Mouse (Mus musculus) embryonic stem cell, embryonic (primary cell): ENCODE measurements at regions not wholly inside any gene's neighbourhood (a gene's known extent, or its start where the extent isn't known, plus 50 kb on each side); places are given as distances from the start of the nearest gene placed in this dataset.

Experiments
- CTCF ChIA-PET, 4 experiments: fragments of 300-600 bp in 2 of 4; fragments of 350-600 bp in 2 of 4; sonication (Branson Sonifier 250); formaldehyde crosslinking; loops; one replicate each; lab custom pipeline; 2022; ENCODE audit warnings: inconsistent platforms in 2 of 4; lab: Charles Lee
- POLR2A ChIA-PET, 4 experiments: fragments of 300-600 bp in 2 of 4; fragments of 350-600 bp in 2 of 4; sonication (Branson Sonifier 250); formaldehyde crosslinking; loops; one replicate each; lab custom pipeline; 2022; ENCODE audit warnings: antibody characterized with exemption in 4 of 4, inconsistent platforms in 1 of 4; lab: Charles Lee

- POLR2A ChIA-PET, result interaction anchor here in 1 of 4 experiments (0.5 to 0.8 kb wide), 3 partner anchors 9 to 89 kb away, joined by 3 read pairs; no protein-coding TSS in a partner anchor
- CTCF ChIA-PET, result interaction anchor here in 2 of 4 experiments (1.1 to 1.4 kb wide), 2 partner anchors 104 kb away, joined by 4 to 5 read pairs; no protein-coding TSS in a partner anchor
These were observed 317.1 kb downstream of the Matn1 start for GRCm38 (mm10) chr4:131261236-131261635.

- ChIA-PET POLR2A (no interaction called here), CTCF (no interaction called here)
These were observed 318.7 kb downstream of the Matn1 start for GRCm38 (mm10) chr4:131262909-131263308.

GRCm38 (mm10) chr4:131266764-131267163 lies 322.6 kb downstream of the Matn1 start:
- CTCF ChIA-PET, result interaction anchor here (0.5 to 1.3 kb wide), 16 partner anchors 12 to 1161 kb away, joined by 3 to 11 read pairs (median 3); partner anchors contain the start of gene Ptpru (in 1 of the 4)
- POLR2A ChIA-PET, result interaction anchor here in 3 of 4 experiments (0.6 to 1.1 kb wide), 6 partner anchors 14 to 140 kb away, joined by 3 to 5 read pairs (median 4); no protein-coding TSS in a partner anchor

- ChIA-PET CTCF (interaction anchor here (0.6 to 1.1 kb wide), 6 partner anchors 16 to 1160 kb away, joined by 3 to 11 read pairs (median 4); no protein-coding TSS in a partner anchor), POLR2A (interaction anchor here in 1 of 4 experiments (0.9 kb wide), 1 partner anchor 139 kb away, joined by 4 read pairs; no protein-coding TSS in a partner anchor)
These were observed 323.6 kb downstream of the Matn1 start for GRCm38 (mm10) chr4:131267760-131268159.

GRCm38 (mm10) chr4:131270192-131270591 lies 326.0 kb downstream of the Matn1 start:
- ChIA-PET CTCF (interaction anchor here (0.6 to 1.4 kb wide), 9 partner anchors 125 to 987 kb away, joined by 3 to 5 read pairs (median 3); no protein-coding TSS in a partner anchor), POLR2A (interaction anchor here in 1 of 4 experiments (0.6 to 1.2 kb wide), 2 partner anchors 83 to 302 kb away, joined by 3 to 4 read pairs; no protein-coding TSS in a partner anchor)

GRCm38 (mm10) chr4:131272060-131272459 lies 327.9 kb downstream of the Matn1 start:
- ChIA-PET CTCF (interaction anchor here in 1 of 4 experiments (0.9 to 1.2 kb wide), 3 partner anchors 91 to 214 kb away, joined by 3 to 5 read pairs (median 5); no protein-coding TSS in a partner anchor), POLR2A (no interaction called here)

- POLR2A ChIA-PET, result interaction anchor here in 1 of 4 experiments (0.6 kb wide), 1 partner anchor 214 kb away, joined by 3 read pairs; no protein-coding TSS in a partner anchor
- CTCF ChIA-PET, result interaction anchor here in 1 of 4 experiments (0.6 kb wide), 1 partner anchor 55 kb away, joined by 4 read pairs; no protein-coding TSS in a partner anchor
These were observed 349.4 kb downstream of the Matn1 start for GRCm38 (mm10) chr4:131293560-131293959.

- POLR2A ChIA-PET, result no interaction called here
- CTCF ChIA-PET, result interaction anchor here in 1 of 4 experiments (1.1 kb wide), 1 partner anchor 31 kb away, joined by 4 read pairs; no protein-coding TSS in a partner anchor
These were observed 354.0 kb downstream of the Matn1 start for GRCm38 (mm10) chr4:131298011-131298674.

GRCm38 (mm10) chr4:131303936-131304335 lies 359.8 kb downstream of the Matn1 start:
- ChIA-PET POLR2A (interaction anchor here in 1 of 4 experiments (0.7 kb wide), 1 partner anchor 1244 kb away, joined by 5 read pairs; no protein-coding TSS in a partner anchor), CTCF (interaction anchor here in 1 of 4 experiments (0.6 kb wide), 1 partner anchor 1278 kb away, joined by 3 read pairs; no protein-coding TSS in a partner anchor)

- ChIA-PET POLR2A (no interaction called here), CTCF (no interaction called here)
These were observed 360.2 kb downstream of the Matn1 start for GRCm38 (mm10) chr4:131304361-131304777.

GRCm38 (mm10) chr4:131314231-131314630 lies 370.0 kb downstream of the Matn1 start:
- CTCF ChIA-PET, result no interaction called here

GRCm38 (mm10) chr4:131316041-131316440 lies 371.9 kb downstream of the Matn1 start:
- CTCF ChIA-PET, result no interaction called here
- POLR2A ChIA-PET, result interaction anchor here in 1 of 4 experiments (0.5 kb wide), 1 partner anchor 49 kb away, joined by 3 read pairs; no protein-coding TSS in a partner anchor

More at GRCm38 (mm10) chr4:131314231-131314630, 370.0 kb downstream of the Matn1 start:
- POLR2A ChIA-PET, result no interaction called here

- ChIA-PET POLR2A (interaction anchor here in 1 of 4 experiments (1.5 kb wide), 1 partner anchor 12 kb away, joined by 3 read pairs; no protein-coding TSS in a partner anchor), CTCF (interaction anchor here in 1 of 4 experiments (0.6 kb wide), 1 partner anchor 496 kb away, joined by 3 read pairs; no protein-coding TSS in a partner anchor)
These were observed 378.1 kb downstream of the Matn1 start for GRCm38 (mm10) chr4:131322323-131322722.

GRCm38 (mm10) chr4:131324486-131324885 lies 380.3 kb downstream of the Matn1 start:
- ChIA-PET POLR2A (no interaction called here), CTCF (interaction anchor here in 1 of 4 experiments (0.6 kb wide), 1 partner anchor 275 kb away, joined by 3 read pairs; no protein-coding TSS in a partner anchor)

- POLR2A ChIA-PET, result no interaction called here
- CTCF ChIA-PET, result interaction anchor here in 1 of 4 experiments (0.6 kb wide), 1 partner anchor 275 kb away, joined by 3 read pairs; no protein-coding TSS in a partner anchor
These were observed 381.0 kb downstream of the Matn1 start for GRCm38 (mm10) chr4:131325200-131325599.

GRCm38 (mm10) chr4:131325609-131326008 lies 381.4 kb downstream of the Matn1 start:
- POLR2A ChIA-PET, result no interaction called here
- CTCF ChIA-PET, result no interaction called here

GRCm38 (mm10) chr4:131329398-131329797 lies 385.2 kb downstream of the Matn1 start:
- CTCF ChIA-PET, result interaction anchor here in 2 of 4 experiments (0.6 to 0.7 kb wide), 3 partner anchors 203 to 496 kb away, joined by 3 to 4 read pairs (median 3); no protein-coding TSS in a partner anchor
- POLR2A ChIA-PET, result interaction anchor here in 1 of 4 experiments (0.7 kb wide), 1 partner anchor 9 kb away, joined by 3 read pairs; no protein-coding TSS in a partner anchor

- ChIA-PET CTCF (interaction anchor here in 1 of 4 experiments (0.6 kb wide), 2 partner anchors 368 to 1091 kb away, joined by 3 read pairs; no protein-coding TSS in a partner anchor), POLR2A (no interaction called here)
These were observed 387.5 kb downstream of the Matn1 start for GRCm38 (mm10) chr4:131331646-131332045.

GRCm38 (mm10) chr4:131336801-131337200 lies 392.6 kb downstream of the Matn1 start:
- ChIA-PET CTCF (no interaction called here), POLR2A (no interaction called here)
